Mouse (Mus musculus) cerebellum, adult 11 months (tissue): ENCODE results near the gene Gm20777.
"Not testable (repeated sequence)": the region's sequence is repeated elsewhere in the genome, so short reads cannot be mapped to it uniquely, and the experiment has no call there.

Experiments used
- DNase-seq: peaks from one replicate; pipeline ENCODE4 v3.0.0; 2022

Gm20777 gene

DNA sequence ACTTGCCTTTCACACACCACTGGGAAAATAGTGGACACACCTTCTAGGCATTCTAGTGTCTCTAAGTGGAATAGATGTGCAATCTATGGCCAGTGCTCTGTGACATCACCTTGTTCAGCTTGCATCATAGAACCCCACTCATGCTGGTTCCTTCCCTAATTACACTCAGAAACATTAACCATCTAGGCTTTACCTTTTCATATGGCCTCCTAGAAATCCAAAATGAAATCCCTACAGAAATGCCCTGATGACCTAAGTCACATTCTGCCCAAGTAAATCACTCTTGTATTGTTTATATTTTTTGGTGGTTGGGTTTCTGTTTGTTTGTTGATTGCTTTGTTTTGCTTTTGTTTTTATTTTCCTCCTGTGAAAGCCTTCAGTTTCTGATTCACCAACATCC lies at the start of gene Gm20777:
Gm20777 (minus strand) TSS at position 101 of the 400 bp plus-strand sequence.
- DNase-seq, result not testable (repeated sequence)

DNA sequence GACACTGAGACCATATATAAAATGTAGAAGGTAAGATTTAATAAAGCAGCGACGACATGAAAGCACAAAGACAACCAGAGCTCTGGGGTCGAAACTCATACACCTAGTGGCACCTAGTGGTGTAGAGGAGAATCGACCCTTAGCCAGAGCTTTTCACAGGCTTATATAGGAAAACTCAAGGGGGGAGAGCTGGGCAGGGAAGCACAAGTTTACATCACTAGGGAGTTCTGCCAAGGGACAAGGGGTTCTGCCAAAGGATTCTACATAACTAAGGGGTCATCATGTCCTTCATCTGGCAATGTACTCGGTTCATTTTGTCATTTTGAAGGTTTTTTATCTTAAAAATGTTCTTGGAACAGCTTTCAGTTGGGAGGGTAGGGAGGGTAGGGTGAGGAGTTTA lies 42.7 kb downstream of the Gm20777 start:
- not testable (repeated sequence) for DNase-seq

GRCm38 (mm10) chrY:10708761-10709160 lies 43.5 kb downstream of the Gm20777 start:
- DNase-seq, result not testable (repeated sequence)

- not testable (repeated sequence) for DNase-seq
These were observed 44.0 kb downstream of the Gm20777 start for GRCm38 (mm10) chrY:10708226-10708625.

DNA sequence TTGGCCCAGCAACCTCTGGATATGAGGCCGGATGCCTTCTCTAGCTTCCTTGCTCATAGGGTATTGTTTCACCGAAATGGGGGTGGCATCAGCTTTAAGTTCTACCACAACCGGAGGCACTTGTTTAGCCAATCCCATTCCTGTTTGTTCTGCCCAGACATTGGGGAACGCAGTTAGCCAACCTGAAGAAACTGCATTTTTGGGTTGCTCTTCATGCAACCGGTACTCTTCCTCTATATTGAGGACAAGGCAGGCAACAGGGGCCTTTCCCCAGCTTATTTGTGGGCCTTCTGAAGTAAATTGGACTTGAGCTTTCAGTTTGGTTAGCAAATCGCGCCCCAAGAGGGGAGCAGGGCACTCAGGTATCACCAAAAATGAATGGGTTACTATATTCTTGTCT lies 45.6 kb downstream of the Gm20777 start:
- not testable (repeated sequence) for DNase-seq
